Mouse (Mus musculus): ENCODE data around the gene Cmtm7. TPM values are rescaled to one million over a fixed set of nuclear protein-coding genes. Genes with fewer than 3 reads are reported as not detected.
A peak's percentile ranks its signal among the peaks of the same experiment; 100 is the strongest.
"Not testable (repeated sequence)": the region's sequence is repeated elsewhere in the genome, so short reads cannot be mapped to it uniquely, and the experiment has no call there.

The Cmtm7 gene
- total RNA-seq, 1 experiment from 2014 or later = 39.7 TPM

DNA sequence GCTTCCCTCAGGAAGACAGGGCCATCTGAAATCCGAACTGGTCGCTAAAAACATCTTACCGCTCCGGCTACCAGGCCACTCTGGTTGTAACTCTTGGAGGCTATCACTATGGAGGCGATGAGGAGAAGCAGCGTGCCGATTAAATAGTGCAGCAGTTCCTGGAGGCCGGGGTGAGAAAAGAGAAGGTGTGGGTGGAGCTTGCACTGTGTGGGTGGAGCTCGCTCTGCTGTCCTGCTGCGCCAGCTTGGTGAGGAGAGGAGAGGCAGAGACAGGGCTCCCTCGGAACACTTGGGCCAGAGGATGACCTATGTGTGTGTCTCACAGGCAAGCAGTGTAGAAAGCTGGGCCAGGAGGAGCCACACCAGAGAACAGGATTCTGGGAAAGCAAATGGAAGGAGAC, 19.8 kb downstream of the Cmtm7 start:
- no peak for DNase-seq

DNA sequence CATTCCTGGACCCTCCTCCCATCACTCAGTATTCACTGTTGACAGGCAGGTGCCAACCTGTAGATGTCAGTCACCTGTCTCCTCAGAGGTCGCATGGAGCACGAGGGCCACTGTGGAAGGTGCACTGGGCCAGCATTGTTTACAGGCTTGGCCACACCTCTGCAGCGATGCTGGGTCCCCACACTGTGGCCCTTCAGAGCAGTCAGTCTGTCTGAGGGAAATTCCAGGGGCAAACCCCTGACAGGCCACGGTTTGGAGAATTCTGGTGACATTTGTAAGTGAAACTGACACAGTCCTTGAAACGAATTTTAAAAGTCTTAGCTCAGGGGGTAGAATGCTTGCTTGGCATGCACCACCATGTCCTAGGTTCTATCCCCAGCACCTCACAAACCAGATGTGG, 21.3 kb downstream of the Cmtm7 start:
- no peak for DNase-seq

DNA sequence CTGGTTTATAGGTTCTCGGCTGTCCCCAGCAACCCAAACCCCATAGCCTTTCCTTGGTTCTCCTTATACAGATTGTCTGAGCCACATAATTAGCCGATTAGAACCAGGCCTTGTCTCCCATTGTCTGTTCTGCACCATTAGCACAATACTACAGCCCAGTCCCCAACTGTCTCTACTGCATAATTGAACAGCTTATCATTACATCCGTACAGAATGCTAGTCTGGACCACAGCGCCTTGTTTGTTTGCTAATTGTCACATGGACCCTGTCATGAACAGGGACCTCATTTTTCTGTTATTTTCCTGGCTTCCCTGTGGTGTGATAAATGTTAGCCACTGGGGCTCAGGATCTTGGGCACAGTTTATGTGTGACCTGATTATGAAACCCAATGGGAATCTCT, 21.8 kb downstream of the Cmtm7 start:
- DNase-seq = no peak

DNA sequence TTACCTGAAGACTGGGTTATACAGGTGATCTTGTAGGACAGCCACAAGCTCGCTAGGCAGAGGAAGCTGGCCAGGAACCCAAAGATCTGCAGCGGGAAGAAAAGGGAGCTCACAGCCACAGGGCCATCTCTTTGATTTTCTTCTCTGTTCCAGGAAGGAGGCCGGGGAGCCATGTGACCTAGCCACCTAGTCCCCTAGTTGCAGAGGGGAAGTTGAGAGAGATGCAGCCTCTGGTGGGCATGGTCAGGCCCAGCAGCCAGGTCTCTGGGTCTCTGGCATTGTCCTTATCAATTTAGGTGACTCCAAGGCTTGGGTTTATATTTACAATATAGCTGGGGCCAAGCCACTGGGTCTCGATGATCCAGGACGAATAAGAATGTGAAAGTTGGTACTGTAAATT, 22.9 kb downstream of the Cmtm7 start:
- DNase-seq = no peak

DNA sequence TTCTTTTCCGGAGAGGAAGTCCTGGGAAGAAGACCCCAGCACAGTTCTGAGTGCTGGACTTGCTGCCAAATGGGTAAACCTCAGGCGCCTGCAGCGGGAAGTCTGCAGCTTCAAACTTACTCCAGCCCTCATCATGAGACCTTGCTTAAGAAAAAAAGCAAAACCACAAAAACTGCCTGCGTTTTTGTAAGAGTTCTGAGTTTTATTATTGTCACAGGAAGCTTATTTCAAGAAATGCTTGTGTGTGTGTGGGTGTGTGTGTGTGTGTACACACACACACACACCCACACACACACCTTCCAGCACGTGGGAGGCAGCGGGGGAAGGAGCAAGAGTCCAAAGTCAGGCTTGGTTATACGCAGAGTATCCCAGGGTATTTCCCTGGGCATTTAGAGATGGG, 23.4 kb downstream of the Cmtm7 start:
- DNase-seq = no peak

DNA sequence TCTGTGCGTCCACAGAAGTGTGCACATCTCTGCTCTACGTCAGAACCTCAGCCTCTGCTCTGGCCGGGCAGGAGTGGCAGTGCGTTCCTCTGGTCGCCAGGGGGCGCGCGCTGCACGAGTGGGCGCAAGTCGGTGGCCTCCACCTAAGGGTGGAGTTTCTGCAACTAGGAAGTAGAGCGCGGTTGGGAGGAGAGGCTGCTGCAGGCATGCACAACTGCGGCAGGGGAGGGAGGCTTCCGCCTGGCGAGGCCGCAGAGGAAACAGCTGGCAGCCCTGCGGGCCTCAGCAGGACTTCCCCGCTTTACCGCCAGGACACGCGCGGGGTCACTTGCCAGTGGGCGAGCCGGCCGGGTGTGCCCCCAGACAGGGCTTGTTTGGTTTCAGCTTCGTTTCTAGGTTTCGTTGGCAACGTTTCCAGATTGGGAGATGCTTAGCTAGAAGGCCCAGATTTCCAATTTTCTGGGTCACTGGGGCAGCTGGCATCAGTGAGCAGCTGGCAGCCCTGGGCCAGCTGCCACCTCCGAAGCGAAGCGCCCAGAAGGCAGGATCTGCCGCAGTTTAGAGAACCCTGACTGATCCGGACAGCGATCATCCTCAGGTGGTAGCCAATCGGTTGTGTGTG, 28.7 kb downstream of the Cmtm7 start:
- DNase-seq = peak; percentile 95

DNA sequence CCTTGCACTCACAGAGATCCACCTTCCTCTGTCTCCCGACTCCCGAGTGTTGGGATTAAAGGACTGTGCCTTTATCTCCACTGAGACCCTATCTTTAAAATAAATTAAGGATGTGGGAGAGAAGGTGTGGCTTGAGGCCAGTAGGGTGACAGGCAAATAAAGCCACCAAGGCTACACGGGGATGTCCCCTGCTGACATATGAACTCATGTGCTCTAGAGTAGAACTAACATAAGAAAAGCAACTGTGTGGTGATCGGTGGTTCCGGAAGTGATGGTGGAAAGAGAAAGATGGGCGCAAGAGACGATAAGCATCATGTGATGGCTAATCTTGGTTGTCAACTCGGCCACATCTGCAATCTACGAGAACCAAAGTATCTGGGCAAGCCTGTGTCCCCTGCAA, 29.3 kb downstream of the Cmtm7 start:
- no peak for DNase-seq

DNA sequence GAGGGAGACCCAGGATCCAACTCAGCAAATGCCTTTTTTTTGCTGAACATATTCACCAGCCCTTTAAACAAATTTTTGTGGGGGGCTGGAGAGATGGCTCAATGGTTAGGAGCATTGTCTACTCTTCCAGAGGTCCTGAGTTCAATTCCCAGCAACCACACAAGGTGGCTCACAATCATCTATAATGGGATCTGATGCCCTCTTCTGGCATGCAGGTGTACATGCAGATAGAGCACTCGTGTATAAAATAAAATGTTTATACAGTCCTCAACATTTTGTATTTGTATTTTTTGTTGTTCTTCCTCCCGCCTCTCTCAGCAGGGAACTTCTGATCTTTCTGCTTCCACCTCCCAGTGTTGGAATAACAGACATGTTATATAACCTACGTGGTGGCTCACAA, 30.1 kb downstream of the Cmtm7 start:
- DNase-seq = no peak

DNA sequence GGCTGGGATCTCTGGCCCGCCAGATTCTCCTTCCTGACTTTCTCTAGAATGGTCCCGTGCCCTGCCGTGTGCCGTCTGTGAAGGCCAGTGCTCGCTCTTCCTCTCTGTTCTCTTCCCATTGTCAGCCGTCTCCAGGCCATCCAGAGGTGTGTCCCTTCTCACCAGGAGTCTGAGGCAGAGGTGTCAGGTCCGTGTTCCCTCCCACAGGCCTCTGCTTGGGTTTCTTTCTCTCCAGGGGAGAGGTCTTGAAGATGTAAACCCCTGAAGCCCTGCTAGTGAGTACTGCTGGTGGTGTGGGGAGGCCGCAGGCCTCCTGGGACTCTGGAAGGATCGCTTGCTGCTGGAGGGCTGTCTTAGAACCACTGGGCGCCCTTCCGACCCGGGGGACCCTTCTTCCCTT, 34.2 kb downstream of the Cmtm7 start:
- DNase-seq = no peak

DNA sequence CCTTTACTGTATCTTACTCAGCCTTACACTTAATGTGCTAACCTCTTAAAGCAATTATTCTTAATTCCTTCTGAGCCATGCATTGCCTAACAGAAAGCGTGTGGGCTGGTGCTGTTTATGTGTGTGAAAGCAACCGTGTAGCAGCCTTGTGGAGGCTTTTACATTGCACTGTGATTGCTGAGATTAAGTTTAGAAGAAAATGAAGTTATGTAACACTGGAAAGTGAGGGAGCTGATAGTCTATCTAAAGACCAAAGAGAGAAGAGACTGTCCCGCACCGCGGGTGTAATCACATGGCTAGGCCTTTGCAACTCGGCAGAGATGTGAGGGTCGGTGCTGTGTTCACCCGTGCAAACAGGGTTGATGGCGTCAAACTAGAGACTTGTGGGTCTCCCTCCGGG, 34.6 kb downstream of the Cmtm7 start:
- DNase-seq = no peak

DNA sequence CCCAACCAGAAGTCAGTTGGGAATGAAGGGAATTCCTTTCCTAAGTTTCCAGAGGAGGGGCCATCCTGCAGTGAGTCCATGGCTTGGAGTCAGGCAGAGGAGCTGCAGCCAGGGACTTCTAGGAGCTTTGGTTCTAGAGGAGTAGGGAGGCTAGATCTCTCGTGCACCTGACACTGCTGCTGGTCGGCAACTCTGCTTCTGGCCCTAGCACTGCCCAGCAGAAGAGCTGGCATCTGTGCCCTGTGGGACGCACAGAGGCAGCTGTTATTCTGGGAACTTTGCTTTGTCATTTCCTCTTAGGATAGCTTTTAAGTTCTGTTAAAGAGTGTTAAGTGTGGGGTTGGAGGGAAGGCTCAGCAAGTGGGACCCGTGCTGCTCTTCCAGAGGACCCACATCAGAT, 36.0 kb downstream of the Cmtm7 start:
- DNase-seq = no peak

DNA sequence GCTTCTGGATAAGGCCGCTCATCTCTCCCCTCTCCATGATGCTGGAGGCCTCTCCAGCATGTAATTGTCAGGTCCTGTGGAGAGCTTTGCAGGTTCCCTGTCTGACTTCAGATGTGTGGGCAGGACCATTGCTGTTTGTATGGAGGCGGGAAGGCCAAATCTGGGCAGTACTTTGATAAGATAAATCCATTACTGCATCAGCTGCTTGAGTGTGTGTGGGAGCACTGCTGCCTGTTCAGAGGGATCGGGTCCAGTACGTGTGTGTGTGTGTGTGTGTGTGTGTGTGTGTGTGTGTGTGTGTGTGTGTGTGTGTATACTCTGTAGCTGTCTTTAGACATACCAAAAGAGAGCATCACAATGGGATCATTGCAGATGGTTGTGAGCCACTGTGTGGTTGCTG, 36.5 kb downstream of the Cmtm7 start:
- DNase-seq = no peak

DNA sequence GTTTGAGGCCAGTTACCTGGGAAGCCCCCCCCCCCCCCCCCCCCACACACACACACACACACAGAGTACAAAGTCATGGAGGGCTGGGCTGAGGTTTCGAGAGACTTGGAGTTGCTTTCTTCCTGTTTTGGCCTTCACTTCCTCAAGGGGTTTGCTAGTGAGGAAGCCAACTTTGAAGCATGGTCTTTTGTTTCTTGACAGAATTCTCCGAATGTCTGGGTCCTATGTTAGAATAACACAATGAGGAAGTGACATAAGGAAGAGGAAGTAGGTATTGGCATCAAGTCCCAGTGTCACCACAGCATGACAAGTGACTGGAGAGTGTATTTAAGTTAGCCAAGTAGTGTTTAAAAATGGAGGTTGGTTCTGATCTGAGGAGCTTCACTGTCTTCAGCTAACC, 38.9 kb downstream of the Cmtm7 start:
- DNase-seq = no peak

DNA sequence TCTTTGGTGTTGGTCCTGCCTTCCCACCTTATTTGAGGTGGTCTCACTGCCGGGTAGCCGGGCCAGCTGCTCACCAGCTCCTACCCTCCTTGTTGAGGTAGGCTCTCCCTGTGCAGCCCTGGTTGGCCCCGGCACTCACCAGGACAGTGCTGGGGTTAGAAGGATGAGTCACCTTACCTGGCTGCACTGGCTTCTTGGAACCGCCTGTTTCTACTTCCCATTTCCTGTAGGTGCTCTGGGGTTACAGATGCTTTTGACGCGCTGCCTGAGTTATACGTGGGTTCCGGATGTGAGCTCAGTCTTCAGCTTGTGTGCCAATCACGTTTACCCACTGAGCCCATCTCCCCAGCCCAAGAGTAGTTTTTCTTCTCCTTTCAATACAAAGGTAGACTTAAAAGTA, 41.3 kb downstream of the Cmtm7 start:
- DNase-seq = no peak

DNA sequence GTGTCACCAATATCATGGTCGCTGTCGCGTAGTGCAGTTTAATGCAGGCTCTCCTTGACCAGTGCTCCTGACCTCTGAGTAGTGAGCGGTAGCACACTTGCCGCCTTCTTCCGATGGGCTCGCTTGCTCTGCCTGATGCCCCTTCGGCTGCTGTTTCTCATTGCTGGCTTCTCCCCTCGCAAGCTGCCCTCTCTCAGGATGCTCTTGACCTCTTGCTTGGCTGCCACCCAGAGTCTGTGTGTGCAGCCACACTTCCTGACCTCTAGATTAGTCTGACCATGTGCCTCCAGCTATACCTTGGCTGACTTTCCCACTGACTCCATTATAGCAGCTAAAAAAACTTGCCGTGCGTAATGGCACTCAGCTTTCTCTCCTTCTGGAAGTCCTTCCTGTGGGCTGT, 45.2 kb downstream of the Cmtm7 start:
- DNase-seq = peak; percentile 25

DNA sequence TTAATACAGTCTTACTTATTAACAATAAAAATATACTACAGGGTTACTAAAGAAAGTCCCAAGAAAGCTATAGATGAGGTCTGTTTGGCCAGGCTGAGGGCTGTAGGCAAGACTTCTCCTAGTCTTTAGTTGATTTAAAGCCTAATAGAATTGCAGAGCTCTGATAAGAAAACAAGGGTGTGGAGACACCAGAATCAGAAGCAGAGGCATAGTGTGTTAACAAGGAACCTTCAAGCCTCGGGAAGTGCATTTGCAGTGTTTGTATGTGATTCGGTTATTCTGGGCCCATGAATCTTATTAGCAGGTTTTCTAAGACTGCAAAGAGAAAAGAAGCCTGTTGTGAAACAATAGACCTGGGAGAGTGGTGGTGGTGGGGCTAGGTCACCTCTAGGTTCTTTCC, 48.4 kb downstream of the Cmtm7 start:
- DNase-seq = no peak

DNA sequence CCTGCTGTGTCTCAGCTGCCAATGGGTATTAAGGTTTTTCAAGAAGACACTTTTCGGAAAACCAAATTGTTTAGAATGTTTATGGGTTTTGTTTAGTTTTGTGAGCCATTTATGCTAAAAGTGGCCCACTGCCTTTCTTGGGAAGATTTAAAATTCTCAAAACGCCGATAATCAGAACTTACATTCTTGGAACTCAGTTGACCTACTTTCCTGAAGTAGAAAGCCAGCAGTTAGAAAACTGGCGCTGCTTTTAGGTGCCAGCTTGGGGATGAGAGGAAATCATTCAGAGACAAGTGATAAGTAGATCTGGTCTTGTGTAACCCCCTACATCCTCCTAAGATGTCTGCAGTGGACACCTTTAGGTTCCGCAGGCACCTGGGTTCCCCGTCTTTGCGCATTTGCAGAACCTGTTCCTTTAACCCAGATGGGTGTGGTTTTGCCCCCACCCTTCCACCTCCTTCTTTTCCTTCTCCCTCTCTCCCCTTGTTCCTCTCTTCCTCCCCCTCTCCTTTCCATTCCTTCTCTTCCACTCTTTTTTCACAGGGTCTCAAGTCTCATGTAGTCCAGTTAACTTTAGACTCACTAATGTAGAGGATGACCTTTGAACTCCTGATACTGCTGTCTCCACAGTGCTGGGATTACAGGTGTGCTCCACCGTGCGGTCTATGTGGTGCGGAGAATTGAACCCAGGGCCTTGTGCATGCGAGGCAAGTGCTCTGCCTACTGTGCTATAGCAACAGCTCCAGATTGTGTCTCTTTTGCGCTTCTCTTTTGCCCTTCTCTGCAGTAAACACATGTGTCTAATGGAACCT, 49.6 kb downstream of the Cmtm7 start:
- DNase-seq = no peak

DNA sequence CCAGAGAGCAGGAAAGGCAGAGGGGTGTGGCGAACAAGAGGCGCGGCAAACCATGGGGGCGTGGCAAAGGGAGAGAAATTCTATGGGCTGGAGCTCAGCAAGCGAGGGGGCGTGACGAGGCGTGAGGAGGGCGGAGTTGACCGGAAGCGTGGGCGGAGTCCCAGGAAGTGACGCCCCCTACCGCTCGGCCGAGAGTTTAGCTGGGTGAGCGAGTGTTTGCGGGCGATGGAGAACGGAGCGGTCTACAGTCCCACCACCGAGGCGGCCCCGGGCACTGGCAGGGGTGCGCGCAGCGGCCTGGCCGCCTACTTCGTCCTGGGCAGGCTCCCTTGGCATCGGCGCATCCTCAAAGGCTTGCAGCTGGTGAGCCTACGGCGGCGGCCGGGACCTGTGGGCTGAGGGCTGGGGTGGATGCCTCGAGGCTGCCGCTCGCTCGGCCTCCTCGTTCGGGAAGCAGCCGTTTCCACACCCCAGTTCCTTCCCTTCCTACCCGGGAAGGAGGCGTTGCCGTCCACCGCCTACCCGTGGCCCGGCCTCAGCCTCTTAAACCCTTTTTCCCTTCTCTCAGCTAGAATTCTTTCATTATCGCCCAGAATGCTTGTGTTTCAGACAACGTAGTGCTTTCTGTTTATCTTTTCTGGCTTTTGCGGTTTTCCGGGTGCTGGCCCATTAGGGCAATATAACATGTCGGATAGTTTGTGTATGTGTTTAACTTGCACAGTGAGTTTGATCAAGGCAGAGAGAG, 50.5 kb downstream of the Cmtm7 start, which contains the start of gene Cmtm6:
Cmtm6 (plus strand) TSS at position 106 of the 745 bp plus-strand sequence.
- DNase-seq = peak; percentile 98

DNA sequence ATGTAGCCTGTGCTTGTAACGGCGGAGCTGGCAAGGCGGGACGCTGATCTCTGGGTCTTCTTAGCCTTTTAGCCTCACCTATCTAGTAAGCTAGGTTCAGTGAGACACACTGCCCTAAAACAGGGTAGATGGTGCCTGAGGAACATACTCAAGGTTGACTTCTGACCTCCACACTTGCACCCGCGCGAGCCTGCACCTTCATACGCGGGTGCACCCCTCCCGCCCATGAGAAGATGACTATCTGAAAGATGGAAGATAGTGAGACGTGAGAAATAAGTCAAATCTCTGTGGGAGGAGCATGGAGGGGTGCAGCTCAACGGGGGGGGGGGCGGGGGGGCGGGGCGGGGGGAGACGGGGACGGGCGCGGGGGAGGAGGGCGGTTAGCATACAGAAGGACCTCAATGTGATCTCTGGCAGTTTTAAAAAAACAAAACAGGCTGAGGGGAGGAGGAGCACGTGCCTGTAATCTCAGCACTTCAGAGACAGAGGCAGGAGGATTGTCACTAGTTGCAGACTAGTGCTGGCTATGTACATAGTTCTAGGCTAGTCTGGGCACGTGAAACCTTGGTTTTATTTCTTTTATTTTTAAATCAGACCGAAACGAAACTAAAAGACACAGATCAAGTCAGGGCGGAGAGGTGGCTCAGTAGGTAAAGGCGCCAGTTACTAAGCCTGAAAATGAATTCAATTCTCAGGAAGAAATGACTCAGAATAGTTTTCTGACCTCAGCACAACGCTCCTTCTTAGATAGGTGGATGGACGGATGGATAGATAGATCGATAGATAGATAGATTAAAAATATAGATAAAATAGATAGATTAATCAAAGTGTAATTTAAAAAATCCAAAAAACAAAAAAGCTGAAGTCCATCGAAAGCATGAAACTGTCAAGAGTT, 51.5 kb downstream of the Cmtm7 start:
- no peak for DNase-seq

DNA sequence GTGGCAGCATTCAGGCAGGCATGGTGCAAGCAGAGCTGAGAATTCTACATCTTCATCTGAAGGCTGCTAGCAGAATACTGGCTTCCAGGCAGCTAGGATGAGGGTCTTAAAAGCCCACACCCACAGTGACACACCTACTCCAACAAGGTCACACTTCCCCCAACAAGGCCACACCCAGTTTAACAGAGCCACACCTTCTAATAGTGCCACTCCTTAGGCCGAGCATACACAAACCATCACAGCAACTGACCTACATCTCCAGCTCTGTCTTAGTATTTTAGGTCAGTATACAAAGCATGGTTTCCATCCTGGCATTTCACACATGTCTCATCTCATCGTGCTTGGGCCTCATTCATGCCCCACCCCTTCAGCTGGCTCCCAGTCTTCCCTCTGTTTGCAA, 53.2 kb downstream of the Cmtm7 start:
- DNase-seq = not testable (repeated sequence)

DNA sequence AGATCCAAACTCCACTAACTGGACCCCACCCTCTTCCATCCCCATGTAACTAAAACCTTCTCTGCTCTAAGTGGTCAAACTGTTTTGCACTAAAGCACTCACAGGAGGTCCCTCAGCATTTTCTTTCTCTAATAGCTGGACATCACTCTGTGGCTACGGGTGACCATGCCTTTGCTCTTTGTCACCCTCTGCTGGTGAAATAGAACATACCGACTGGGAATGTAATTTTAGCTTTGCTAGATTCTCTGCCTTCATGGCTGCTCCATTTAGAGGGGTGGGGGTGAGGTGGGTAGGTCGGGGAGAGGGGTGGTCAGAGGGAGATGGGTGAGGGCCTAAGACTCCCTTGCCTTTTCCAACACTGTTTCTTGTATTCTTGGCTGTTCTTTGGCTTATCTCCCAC, 54.3 kb downstream of the Cmtm7 start:
- no peak for DNase-seq

DNA sequence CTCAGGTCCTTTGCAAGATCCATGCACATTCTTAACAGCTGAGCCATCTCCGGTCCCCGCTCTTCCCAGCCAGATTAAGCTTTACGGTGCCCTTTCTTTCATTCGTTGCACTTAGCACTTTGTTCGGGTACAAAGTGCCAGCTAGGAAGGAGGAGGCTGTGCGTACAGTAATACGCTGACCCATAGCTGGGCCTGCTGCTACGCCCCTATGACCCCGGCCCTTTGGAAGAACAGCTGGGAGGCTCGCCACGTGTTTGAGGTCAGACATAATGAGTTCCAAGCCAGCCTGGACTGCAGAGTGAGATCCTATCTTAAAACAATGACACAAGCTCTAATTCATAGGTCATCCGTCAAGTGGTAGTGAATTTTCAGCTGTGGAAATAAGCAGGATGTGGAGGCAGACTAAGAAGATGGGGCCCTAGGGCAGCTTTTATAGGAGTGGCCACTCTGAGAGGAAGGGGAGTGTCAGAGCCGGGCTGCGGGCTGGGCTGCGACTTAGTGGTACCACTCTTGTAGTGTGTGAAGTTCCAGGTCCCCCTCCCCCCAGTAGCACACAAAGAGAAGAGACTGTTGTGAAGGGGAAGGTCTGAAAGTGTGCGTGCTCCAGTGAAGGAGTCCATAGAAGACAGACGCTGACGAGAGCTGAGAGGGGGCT, 64.9 kb downstream of the Cmtm7 start:
- DNase-seq = no peak

All from adrenal gland, postnatal 25 days (tissue).